21 mouse cellular contexts compared by ENCODE assay signal in the genomic region with DNA sequence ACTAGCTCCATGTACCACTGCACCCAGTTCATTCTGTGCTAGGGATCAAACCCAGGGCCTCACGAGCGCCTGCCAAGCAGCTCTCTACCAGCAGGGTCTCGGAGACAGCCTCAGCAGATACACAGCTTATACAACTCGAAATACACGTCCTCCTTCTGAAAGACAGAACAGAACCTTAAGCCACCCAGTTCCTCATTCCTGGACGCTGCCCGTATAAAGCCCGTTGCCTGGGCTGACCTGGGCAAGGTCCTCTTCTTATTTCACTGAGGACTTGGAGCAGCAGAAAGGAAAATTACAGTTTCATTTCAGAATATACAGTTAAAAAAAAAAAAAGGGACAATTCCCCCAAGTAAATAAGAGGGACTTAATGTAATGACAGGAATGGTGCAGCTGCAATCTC. TPM values are rescaled to one million over a fixed set of nuclear protein-coding genes. Genes with fewer than 3 reads are reported as not detected.
DNase-seq lines count a peak whose midpoint lies in the region; ATAC-seq lines count a peak whose summit lies in the region.
"Had no signal": no experiment of that assay in that cellular context is flagged by ENCODE, and none has a peak within 500 bp of the region (broad histone marks: within the 10 kb centered on the region; RNA-seq: fewer than 3 reads in every experiment).

No protein-coding gene starts in this region.

- no peak overlapping the region for H3K4me2 ChIP-seq in kidney, embryonic 16.5 days (replicated peaks; ENCODE audit: low read depth, low read length)
- H3K4me2 ChIP-seq: heart, embryonic 11.5 days; heart, embryonic 15.5 days; hindbrain, embryonic 13.5 days had no signal

- H3K27ac ChIP-seq in heart, embryonic 10.5 days, result no peak overlapping the region
- H3K27ac ChIP-seq in kidney, embryonic 16.5 days (ENCODE audit: low read length), result no peak overlapping the region
- H3K27ac ChIP-seq: embryonic facial prominence, embryonic 10.5 days; gastrocnemius, adult 2 months; heart, embryonic 15.5 days; hindbrain, embryonic 13.5 days had no signal

- 77% methylated on average over 8 of the region's 8 CpGs for WGBS in heart, embryonic 10.5 days
- WGBS in kidney, embryonic 16.5 days, result 88% methylated on average over 8 of the region's 8 CpGs

- no peaks in the 10 kb centered on the region for H3K27me3 ChIP-seq in heart, embryonic 10.5 days (ENCODE audit: insufficient read depth, poor library complexity, severe bottlenecking)
- no peaks in the 10 kb centered on the region for H3K27me3 ChIP-seq in kidney, embryonic 16.5 days (ENCODE audit: insufficient read depth, low read length)
- H3K27me3 ChIP-seq: heart, embryonic 15.5 days; hindbrain, embryonic 13.5 days had no signal

- H3K4me3 ChIP-seq in heart, embryonic 10.5 days, result no peak overlapping the region
- no peak overlapping the region for H3K4me3 ChIP-seq in kidney, embryonic 16.5 days (ENCODE audit: low read length)
- H3K4me3 ChIP-seq: embryonic facial prominence, embryonic 10.5 days; gastrocnemius, adult 2 months; heart, embryonic 15.5 days; hindbrain, embryonic 13.5 days had no signal

- DNase-seq in heart, adult 11 months, result peak; percentile 59
- no peak for DNase-seq in heart, embryonic 10.5 days (ENCODE audit: low spot score)
- peak; percentile 39 to 53 for DNase-seq in kidney, adult 8-10 months
- no peak for DNase-seq in left cerebral cortex, postnatal 14 days (ENCODE audit: low spot score in 2 of 2)
- DNase-seq in right cerebral cortex, adult 18-20 months, result no peak
- DNase-seq: adrenal gland, postnatal 10 days; cerebellum, adult 11-12 months; cerebellum, adult 9-11 months; cerebellum, postnatal 36 days; gastrocnemius, adult 2 months; gastrocnemius, postnatal 25 days; heart, adult 18-20 months; heart, postnatal 14 days had no signal

- 0 out of 2 replicates have a peak, but pooled peaks cover 4% of the 10 kb centered on the region for H3K4me1 ChIP-seq in heart, embryonic 10.5 days
- H3K4me1 ChIP-seq in kidney, embryonic 16.5 days (ENCODE audit: insufficient read depth, low read length), result peaks cover 7% of the 10 kb centered on the region; the same call in 1 of the 2 replicates
- H3K4me1 ChIP-seq: hindbrain, embryonic 13.5 days had no signal

- H3K36me3 ChIP-seq in heart, embryonic 10.5 days, result no peaks in the 10 kb centered on the region
- no peaks in the 10 kb centered on the region for H3K36me3 ChIP-seq in kidney, embryonic 16.5 days (ENCODE audit: insufficient read depth, low read length)
- H3K36me3 ChIP-seq: embryonic facial prominence, embryonic 10.5 days; heart, embryonic 15.5 days; hindbrain, embryonic 13.5 days had no signal

- intact Hi-C loops in left cerebral cortex, postnatal 14 days (cut with DNase I), result no loop called here

- no peak overlapping the region for H3K9ac ChIP-seq in kidney, embryonic 16.5 days (replicated peaks; ENCODE audit: low read length)
- H3K9ac ChIP-seq: heart, embryonic 15.5 days; hindbrain, embryonic 13.5 days had no signal

- H3K9me3 ChIP-seq in heart, embryonic 10.5 days, result no peaks in the 10 kb centered on the region
- no peaks in the 10 kb centered on the region for H3K9me3 ChIP-seq in kidney, embryonic 16.5 days (ENCODE audit: low read length)
- H3K9me3 ChIP-seq: embryonic facial prominence, embryonic 10.5 days; heart, embryonic 15.5 days; hindbrain, embryonic 13.5 days had no signal

- ATAC-seq in kidney, embryonic 16.5 days (ENCODE audit: low FRiP score, low TSS enrichment), result no peak
- ATAC-seq in granulocyte monocyte progenitor cell, adult 5-6 weeks (replicated peaks; ENCODE audit: poor library complexity, severe bottlenecking), result peak; percentile 42
- ATAC-seq in megakaryocyte, adult 5-6 weeks (ENCODE audit: poor library complexity, severe bottlenecking), result 0 out of 2 replicates have a peak, but pooled peaks have one; percentile 43
- ATAC-seq: forebrain, embryonic 14.5 days had no signal

RNA-seq across cellular contexts. Expression of a gene that starts 4.5 kb away (rescaled TPM):
- polyA plus RNA-seq in heart, embryonic 10.5 days (2016; fragmentation: Nextera tagmentation; extraction: Ambion mirVana), result 73.8 and 78.9 TPM in 2 replicates
- polyA plus RNA-seq in kidney, embryonic 16.5 days (2015; fragmentation: Nextera tagmentation; extraction: Ambion mirVana), result 81.9 and 83.0 TPM in 2 replicates
- 48.2 and 55.2 TPM in 2 replicates for total RNA-seq in granulocyte monocyte progenitor cell, adult 5-6 weeks (2014; fragmentation: Nextera tagmentation)
- 66.8 and 116 TPM in 2 replicates for total RNA-seq in granulocyte monocyte progenitor cell, adult 5-6 weeks (2017)
- 152 and 164 TPM in 2 replicates for total RNA-seq in megakaryocyte, adult 5-6 weeks (2015)
- total RNA-seq in megakaryocyte, adult 5-6 weeks (2017), result 116 and 130 TPM in 2 replicates
- 100 to 1,000 TPM; 115 to 122 TPM for total RNA-seq in left cerebral cortex, postnatal 14 days (2021)

RNA-seq across cellular contexts. Expression of a gene that starts 24.7 kb away (rescaled TPM):
- 22.2 and 28.3 TPM in 2 replicates for polyA plus RNA-seq in heart, embryonic 10.5 days (2016; fragmentation: Nextera tagmentation; extraction: Ambion mirVana)
- 19.2 and 22.7 TPM in 2 replicates for polyA plus RNA-seq in kidney, embryonic 16.5 days (2015; fragmentation: Nextera tagmentation; extraction: Ambion mirVana)
- total RNA-seq in granulocyte monocyte progenitor cell, adult 5-6 weeks (2014; fragmentation: Nextera tagmentation), result 25.7 and 41.5 TPM in 2 replicates
- total RNA-seq in granulocyte monocyte progenitor cell, adult 5-6 weeks (2017), result 39.6 and 45.8 TPM in 2 replicates
- 20.2 and 26.4 TPM in 2 replicates for total RNA-seq in megakaryocyte, adult 5-6 weeks (2015)
- 29.9 and 37.1 TPM in 2 replicates for total RNA-seq in megakaryocyte, adult 5-6 weeks (2017)
- 10 to 100 TPM; 19.2 to 22.0 TPM for total RNA-seq in left cerebral cortex, postnatal 14 days (2021)

Comparison
In these comparisons a context has a peak if more than half of its experiments do, and no peak if none do; other contexts are left out.
1. DNase-seq: peak in heart, adult 11 months (single experiment) and kidney, adult 8-10 months (2 of 2); none in heart, embryonic 10.5 days (single experiment), left cerebral cortex, postnatal 14 days (0 of 2) and right cerebral cortex, adult 18-20 months (single experiment).